Mouse (Mus musculus): Measurements from ENCODE around the gene Qars. TPM values are rescaled to one million over a fixed set of nuclear protein-coding genes. Genes with fewer than 3 reads are reported as not detected.

Gene Qars
- polyA plus RNA-seq, 1 experiment: 204 TPM

- peaks cover 5% of the 10 kb centered on the region; the same call in 1 of the 2 replicates for H3K4me1 ChIP-seq (ENCODE audit: control insufficient read depth, insufficient read depth, low read length)
- H3K4me3 ChIP-seq (replicated peaks; ENCODE audit: extremely low read depth, low read depth, low read length): no peak overlapping the region
- no peak for TF ChIP-seq CTCF (IDR thresholded peaks at IDR 0.05; ENCODE audit: insufficient read depth, low read length)
- TF ChIP-seq POLR2A (IDR thresholded peaks at IDR 0.05; ENCODE audit: borderline replicate concordance, extremely low read depth, low read depth, low read length): no peak
- DNase-seq: no peak
- 94% methylated on average over 19 of the region's 19 CpGs for WGBS
Observed at GRCm38 (mm10) chr9:108485301-108485875, 22.1 kb upstream of the Qars start.

- no peak for TF ChIP-seq CTCF (IDR thresholded peaks at IDR 0.05; ENCODE audit: insufficient read depth, low read length)
- Histone ChIP-seq H3K4me1 (ENCODE audit: control insufficient read depth, insufficient read depth, low read length) (peaks cover 7% of the 10 kb centered on the region), H3K4me3 (replicated peaks; ENCODE audit: extremely low read depth, low read depth, low read length) (no peak overlapping the region)
- DNase-seq: no peak
- 94% methylated on average over 8 of the region's 8 CpGs for WGBS
Observed at GRCm38 (mm10) chr9:108486973-108487530, 20.5 kb upstream of the Qars start.

GRCm38 (mm10) chr9:108488403-108488802 lies 19.1 kb upstream of the Qars start:
- 92% methylated on average over 17 of the region's 17 CpGs for WGBS
- H3K4me1 ChIP-seq (ENCODE audit: control insufficient read depth, insufficient read depth, low read length): peaks cover 7% of the 10 kb centered on the region
- TF ChIP-seq POLR2A (IDR thresholded peaks at IDR 0.05; ENCODE audit: borderline replicate concordance, extremely low read depth, low read depth, low read length) (no peak), CTCF (IDR thresholded peaks at IDR 0.05; ENCODE audit: insufficient read depth, low read length) (no peak)
- H3K4me3 ChIP-seq (replicated peaks; ENCODE audit: extremely low read depth, low read depth, low read length): no peak overlapping the region
- no peak for DNase-seq

GRCm38 (mm10) chr9:108489215-108489614 lies 18.3 kb upstream of the Qars start:
- DNase-seq: no peak
- Histone ChIP-seq H3K4me3 (replicated peaks; ENCODE audit: extremely low read depth, low read depth, low read length) (no peak overlapping the region), H3K4me1 (ENCODE audit: control insufficient read depth, insufficient read depth, low read length) (peaks cover 7% of the 10 kb centered on the region)
- TF ChIP-seq CTCF (IDR thresholded peaks at IDR 0.05; ENCODE audit: insufficient read depth, low read length) (no peak), POLR2A (IDR thresholded peaks at IDR 0.05; ENCODE audit: borderline replicate concordance, extremely low read depth, low read depth, low read length) (no peak)
- WGBS: 94% methylated on average over 20 of the region's 20 CpGs

- TF ChIP-seq CTCF (IDR thresholded peaks at IDR 0.05; ENCODE audit: insufficient read depth, low read length) (no peak), POLR2A (IDR thresholded peaks at IDR 0.05; ENCODE audit: borderline replicate concordance, extremely low read depth, low read depth, low read length) (no peak)
- DNase-seq: no peak
- 52% methylated on average over 26 of the region's 26 CpGs for WGBS
Observed at GRCm38 (mm10) chr9:108489702-108490558, 17.6 kb upstream of the Qars start.

GRCm38 (mm10) chr9:108490559-108491285 lies 16.8 kb upstream of the Qars start, which contains the start of gene Usp19:
Gene Usp19, plus strand, starts transcription at chr9:108490602.
- Histone ChIP-seq H3K4me3 (replicated peaks; ENCODE audit: extremely low read depth, low read depth, low read length) (peak within 1 kb of the TSS; percentile 85), H3K4me1 (ENCODE audit: control insufficient read depth, insufficient read depth, low read length) (peaks cover 7% of the 10 kb centered on the region)
- under 1% methylated on average over 69 of the region's 69 CpGs for WGBS
- peak; percentile 94 for DNase-seq
- peak; percentile 62; the same call in 1 of the 2 replicates for TF ChIP-seq POLR2A (IDR thresholded peaks at IDR 0.05; ENCODE audit: borderline replicate concordance, extremely low read depth, low read depth, low read length)
- TF ChIP-seq CTCF (IDR thresholded peaks at IDR 0.05; ENCODE audit: insufficient read depth, low read length): no peak

More at GRCm38 (mm10) chr9:108489702-108490558, 17.6 kb upstream of the Qars start:
- Histone ChIP-seq H3K4me3 (replicated peaks; ENCODE audit: extremely low read depth, low read depth, low read length) (peak overlapping the region; percentile 66), H3K4me1 (ENCODE audit: control insufficient read depth, insufficient read depth, low read length) (peaks cover 7% of the 10 kb centered on the region)

GRCm38 (mm10) chr9:108491286-108491580 lies 16.3 kb upstream of the Qars start:
- H3K4me3 ChIP-seq (replicated peaks; ENCODE audit: extremely low read depth, low read depth, low read length): peak overlapping the region; percentile 85
- DNase-seq: no peak
- TF ChIP-seq POLR2A (IDR thresholded peaks at IDR 0.05; ENCODE audit: borderline replicate concordance, extremely low read depth, low read depth, low read length) (no peak), CTCF (IDR thresholded peaks at IDR 0.05; ENCODE audit: insufficient read depth, low read length) (no peak)
- WGBS: 2% methylated on average over 12 of the region's 12 CpGs
- H3K4me1 ChIP-seq (ENCODE audit: control insufficient read depth, insufficient read depth, low read length): peaks cover 7% of the 10 kb centered on the region

GRCm38 (mm10) chr9:108492043-108492750 lies 15.3 kb upstream of the Qars start:
- no peak for TF ChIP-seq CTCF (IDR thresholded peaks at IDR 0.05; ENCODE audit: insufficient read depth, low read length)
- TF ChIP-seq POLR2A (IDR thresholded peaks at IDR 0.05; ENCODE audit: borderline replicate concordance, extremely low read depth, low read depth, low read length): no peak
- Histone ChIP-seq H3K4me3 (replicated peaks; ENCODE audit: extremely low read depth, low read depth, low read length) (no peak overlapping the region), H3K4me1 (ENCODE audit: control insufficient read depth, insufficient read depth, low read length) (peaks cover 7% of the 10 kb centered on the region)
- DNase-seq: no peak
- WGBS: 56% methylated on average over 16 of the region's 16 CpGs

- no peak for DNase-seq
- Histone ChIP-seq H3K4me1 (ENCODE audit: control insufficient read depth, insufficient read depth, low read length) (peaks cover 7% of the 10 kb centered on the region), H3K4me3 (replicated peaks; ENCODE audit: extremely low read depth, low read depth, low read length) (no peak overlapping the region)
- 94% methylated on average over 8 of the region's 8 CpGs for WGBS
- TF ChIP-seq POLR2A (IDR thresholded peaks at IDR 0.05; ENCODE audit: borderline replicate concordance, extremely low read depth, low read depth, low read length) (no peak), CTCF (IDR thresholded peaks at IDR 0.05; ENCODE audit: insufficient read depth, low read length) (no peak)
Observed at GRCm38 (mm10) chr9:108493246-108493645, 14.3 kb upstream of the Qars start.
